Mouse (Mus musculus): Measurements from ENCODE around the gene 3110040M04Rik. TPM values are rescaled to one million over a fixed set of nuclear protein-coding genes. Genes with fewer than 3 reads are reported as not detected.

The 3110040M04Rik gene
- polyA plus RNA-seq, 1 experiment from 2014 or later: not detected

DNA sequence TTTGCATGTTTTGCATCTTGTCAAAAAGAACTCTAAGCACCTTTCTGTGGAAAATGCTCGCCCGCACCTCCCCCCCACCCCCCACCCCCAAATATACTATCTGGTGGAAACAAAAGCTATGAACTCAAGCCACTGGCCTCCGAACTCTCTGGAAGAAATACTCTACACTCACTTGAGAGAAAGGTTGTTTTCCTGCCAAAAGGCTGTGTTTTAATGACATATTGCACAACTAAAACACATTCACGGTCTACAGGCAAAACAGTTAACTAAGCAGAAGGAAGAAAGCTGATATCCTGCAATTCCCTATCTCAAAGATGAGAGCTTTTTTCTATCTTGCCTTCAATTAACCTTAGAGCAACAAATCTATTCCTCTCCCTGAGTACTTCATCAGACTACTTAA is 39.4 kb downstream of the 3110040M04Rik start:
- H3K27ac ChIP-seq (replicated peaks in 1 of 2; ENCODE audit: control insufficient read depth in 1 of 2, insufficient read depth in 1 of 2, low read depth in 2 of 2, low read length in 2 of 2): no peak overlapping the region
- H3K9me3 ChIP-seq (ENCODE audit: control insufficient read depth, low read length): peaks cover 6% of the 10 kb centered on the region; the same call in 1 of the 2 replicates
- no peaks in the 10 kb centered on the region for H3K36me3 ChIP-seq (ENCODE audit: control insufficient read depth, insufficient read depth, low read length)
- ATAC-seq (ENCODE audit: insufficient number of reproducible peaks, insufficient read depth, low FRiP score, low read depth): no peak
- H3K4me1 ChIP-seq (ENCODE audit: control insufficient read depth in 2 of 2, insufficient read depth in 2 of 2, low read length in 2 of 2): no peaks in the 10 kb centered on the region; a peak in 1 of 4 replicates
- no peak overlapping the region for H3K4me3 ChIP-seq (ENCODE audit: control insufficient read depth in 1 of 2, insufficient read depth in 1 of 2, low read depth in 1 of 2, low read length in 2 of 2)
- WGBS: 89% methylated on average over 4 of the region's 4 CpGs
- no peak overlapping the region for H3K9ac ChIP-seq (ENCODE audit: low read length)
- H3K4me2 ChIP-seq (ENCODE audit: low read length): no peak overlapping the region
- no peaks in the 10 kb centered on the region for H3K27me3 ChIP-seq (ENCODE audit: control insufficient read depth, insufficient read depth, low read length)

DNA sequence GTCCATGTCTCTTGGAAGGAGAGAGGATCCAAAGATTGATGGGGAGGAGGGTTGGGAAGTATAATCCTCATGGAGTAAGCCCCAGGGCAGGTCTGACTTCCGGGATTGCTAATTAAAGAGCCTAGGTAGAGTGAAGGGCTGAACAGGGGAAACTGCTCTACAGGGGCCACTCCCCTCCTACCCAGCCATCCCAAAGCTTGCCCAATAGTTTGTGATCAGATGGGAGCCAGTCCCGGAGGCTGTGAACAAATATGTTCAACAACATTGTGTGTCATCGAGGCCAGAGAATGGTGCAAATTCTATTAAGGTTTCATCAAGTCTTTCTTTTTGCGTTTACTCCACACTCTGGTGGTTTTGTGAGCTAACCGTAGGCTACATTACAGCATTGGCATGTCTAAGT is 40.1 kb downstream of the 3110040M04Rik start:
- Histone ChIP-seq H3K9me3 (ENCODE audit: control insufficient read depth, low read length) (peaks cover 6% of the 10 kb centered on the region; the same call in 1 of the 2 replicates), H3K4me3 (ENCODE audit: control insufficient read depth in 1 of 2, insufficient read depth in 1 of 2, low read depth in 1 of 2, low read length in 2 of 2) (no peak overlapping the region), H3K36me3 (ENCODE audit: control insufficient read depth, insufficient read depth, low read length) (no peaks in the 10 kb centered on the region), H3K9ac (ENCODE audit: low read length) (no peak overlapping the region), H3K27ac (replicated peaks in 1 of 2; ENCODE audit: control insufficient read depth in 1 of 2, insufficient read depth in 1 of 2, low read depth in 2 of 2, low read length in 2 of 2) (no peak overlapping the region), H3K27me3 (ENCODE audit: control insufficient read depth, insufficient read depth, low read length) (no peaks in the 10 kb centered on the region), H3K4me2 (ENCODE audit: low read length) (no peak overlapping the region), H3K4me1 (ENCODE audit: control insufficient read depth in 2 of 2, insufficient read depth in 2 of 2, low read length in 2 of 2) (no peaks in the 10 kb centered on the region)
- 87% methylated on average over 5 of the region's 5 CpGs for WGBS
- ATAC-seq (ENCODE audit: insufficient number of reproducible peaks, insufficient read depth, low FRiP score, low read depth): no peak

DNA sequence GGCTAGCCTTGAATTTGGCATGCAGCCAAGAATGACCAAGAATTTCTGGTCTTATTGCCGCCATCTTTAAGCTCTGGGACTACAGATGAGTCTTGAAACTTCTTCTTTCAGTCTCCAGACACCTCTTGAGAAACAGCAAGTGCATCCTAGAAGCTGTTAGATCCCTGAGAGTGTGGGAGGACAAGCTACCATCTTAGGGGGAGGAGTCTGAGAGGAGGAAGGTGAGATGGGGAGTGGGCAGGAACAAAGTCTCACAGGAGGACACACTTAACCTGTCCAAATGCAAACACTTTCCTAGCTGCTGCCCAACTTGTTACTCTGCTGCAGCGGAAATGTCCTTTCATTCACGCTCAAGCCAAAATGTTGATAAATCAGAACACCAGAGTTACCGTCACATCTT is 40.8 kb downstream of the 3110040M04Rik start:
- ATAC-seq (ENCODE audit: insufficient number of reproducible peaks, insufficient read depth, low FRiP score, low read depth): no peak
- Histone ChIP-seq H3K27me3 (ENCODE audit: control insufficient read depth, insufficient read depth, low read length) (no peaks in the 10 kb centered on the region), H3K9ac (ENCODE audit: low read length) (no peak overlapping the region), H3K9me3 (ENCODE audit: control insufficient read depth, low read length) (peaks cover 6% of the 10 kb centered on the region; the same call in 1 of the 2 replicates), H3K27ac (replicated peaks in 1 of 2; ENCODE audit: control insufficient read depth in 1 of 2, insufficient read depth in 1 of 2, low read depth in 2 of 2, low read length in 2 of 2) (no peak overlapping the region), H3K4me1 (ENCODE audit: control insufficient read depth in 2 of 2, insufficient read depth in 2 of 2, low read length in 2 of 2) (no peaks in the 10 kb centered on the region), H3K4me3 (ENCODE audit: control insufficient read depth in 1 of 2, insufficient read depth in 1 of 2, low read depth in 1 of 2, low read length in 2 of 2) (no peak overlapping the region), H3K36me3 (ENCODE audit: control insufficient read depth, insufficient read depth, low read length) (no peaks in the 10 kb centered on the region), H3K4me2 (ENCODE audit: low read length) (no peak overlapping the region)
- 90% methylated on average over 4 of the region's 4 CpGs for WGBS

DNA sequence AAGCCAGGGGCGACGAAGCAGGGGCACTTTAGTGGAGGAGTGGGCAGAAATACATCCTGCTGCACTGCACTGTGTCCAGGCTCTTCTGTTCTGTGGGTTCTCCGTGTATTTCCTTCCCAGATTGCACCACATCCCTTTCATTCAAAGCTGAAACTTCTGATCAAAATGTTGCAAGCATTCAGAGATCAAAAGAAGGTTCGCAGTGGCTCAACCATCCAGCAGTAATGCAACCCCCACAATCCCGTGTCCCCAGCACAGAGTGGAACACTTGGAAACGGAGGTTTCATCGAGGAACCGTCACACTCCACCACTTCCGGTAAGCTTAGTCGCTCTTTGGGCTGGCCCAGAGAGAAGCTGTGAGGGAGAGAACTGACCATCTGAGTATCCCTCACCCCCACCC is 41.2 kb downstream of the 3110040M04Rik start:
- 81% methylated on average over 10 of the region's 10 CpGs for WGBS
- peaks cover 4% of the 10 kb centered on the region; the same call in 1 of the 2 replicates for H3K9me3 ChIP-seq (ENCODE audit: control insufficient read depth, low read length)
- H3K4me3 ChIP-seq (ENCODE audit: control insufficient read depth in 1 of 2, insufficient read depth in 1 of 2, low read depth in 1 of 2, low read length in 2 of 2): no peak overlapping the region
- no peaks in the 10 kb centered on the region for H3K36me3 ChIP-seq (ENCODE audit: control insufficient read depth, insufficient read depth, low read length)
- H3K4me1 ChIP-seq (ENCODE audit: control insufficient read depth in 2 of 2, insufficient read depth in 2 of 2, low read length in 2 of 2): no peaks in the 10 kb centered on the region
- H3K27me3 ChIP-seq (ENCODE audit: control insufficient read depth, insufficient read depth, low read length): no peaks in the 10 kb centered on the region
- no peak overlapping the region for H3K27ac ChIP-seq (replicated peaks in 1 of 2; ENCODE audit: control insufficient read depth in 1 of 2, insufficient read depth in 1 of 2, low read depth in 2 of 2, low read length in 2 of 2)
- no peak for ATAC-seq (ENCODE audit: insufficient number of reproducible peaks, insufficient read depth, low FRiP score, low read depth)
- H3K9ac ChIP-seq (ENCODE audit: low read length): no peak overlapping the region
- H3K4me2 ChIP-seq (ENCODE audit: low read length): no peak overlapping the region

DNA sequence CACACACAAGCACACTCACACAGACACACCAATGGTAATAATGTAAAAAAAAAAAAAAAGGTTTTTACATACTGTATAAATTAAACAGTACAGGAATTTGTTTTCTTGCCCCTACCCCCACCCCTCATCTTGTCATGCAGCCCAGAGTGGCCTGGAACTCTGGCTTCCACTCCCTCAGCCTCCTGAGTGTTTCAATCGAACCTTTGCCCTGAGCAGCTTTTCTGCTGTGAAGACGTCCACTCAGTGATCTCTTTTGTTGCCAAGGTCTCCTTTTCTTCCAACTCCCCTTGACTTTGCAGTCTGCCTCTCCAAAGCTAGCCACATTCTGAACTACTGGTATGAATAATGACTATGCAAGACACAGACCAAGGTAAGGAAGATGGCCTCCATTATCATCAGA is 41.9 kb downstream of the 3110040M04Rik start:
- 72% methylated on average over 2 of the region's 2 CpGs for WGBS
- Histone ChIP-seq H3K27me3 (ENCODE audit: control insufficient read depth, insufficient read depth, low read length) (no peaks in the 10 kb centered on the region), H3K4me3 (ENCODE audit: control insufficient read depth in 1 of 2, insufficient read depth in 1 of 2, low read depth in 1 of 2, low read length in 2 of 2) (no peak overlapping the region), H3K9ac (ENCODE audit: low read length) (no peak overlapping the region), H3K27ac (replicated peaks in 1 of 2; ENCODE audit: control insufficient read depth in 1 of 2, insufficient read depth in 1 of 2, low read depth in 2 of 2, low read length in 2 of 2) (no peak overlapping the region), H3K4me1 (ENCODE audit: control insufficient read depth in 2 of 2, insufficient read depth in 2 of 2, low read length in 2 of 2) (peaks cover 2 to 4% of the 10 kb centered on the region in 2 experiments; a peak in 2 of 4 replicates), H3K36me3 (ENCODE audit: control insufficient read depth, insufficient read depth, low read length) (no peaks in the 10 kb centered on the region), H3K4me2 (ENCODE audit: low read length) (no peak overlapping the region), H3K9me3 (ENCODE audit: control insufficient read depth, low read length) (no peaks in the 10 kb centered on the region)
- ATAC-seq (ENCODE audit: insufficient number of reproducible peaks, insufficient read depth, low FRiP score, low read depth): no peak

DNA sequence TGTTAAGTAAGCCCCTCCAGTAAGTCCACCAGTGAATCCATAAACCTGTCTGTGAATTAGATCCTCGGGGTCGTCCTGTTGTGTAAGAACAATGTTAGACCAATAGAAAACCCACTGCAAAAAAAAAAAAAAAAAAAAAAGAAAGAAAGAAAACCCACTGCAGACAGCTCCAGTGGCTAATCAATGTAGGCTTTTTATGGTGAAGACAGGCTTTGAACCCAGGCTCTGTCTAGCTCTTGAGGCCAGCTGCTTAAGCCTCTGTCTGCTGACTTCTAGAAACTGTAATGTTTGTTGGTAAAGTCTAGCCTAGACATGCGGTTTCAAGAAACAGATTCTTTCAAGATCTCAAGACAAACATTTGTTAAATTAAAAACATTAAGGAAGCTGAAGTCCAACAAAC is 46.2 kb downstream of the 3110040M04Rik start:
- H3K36me3 ChIP-seq (ENCODE audit: control insufficient read depth, insufficient read depth, low read length): no peaks in the 10 kb centered on the region
- 95% methylated on average over 3 of the region's 3 CpGs for WGBS
- H3K4me2 ChIP-seq (ENCODE audit: low read length): no peak overlapping the region
- H3K9ac ChIP-seq (ENCODE audit: low read length): no peak overlapping the region
- no peak overlapping the region for H3K27ac ChIP-seq (replicated peaks in 1 of 2; ENCODE audit: control insufficient read depth in 1 of 2, insufficient read depth in 1 of 2, low read depth in 2 of 2, low read length in 2 of 2)
- no peaks in the 10 kb centered on the region for H3K9me3 ChIP-seq (ENCODE audit: control insufficient read depth, low read length)
- ATAC-seq (ENCODE audit: insufficient number of reproducible peaks, insufficient read depth, low FRiP score, low read depth): no peak
- H3K4me3 ChIP-seq (ENCODE audit: control insufficient read depth in 1 of 2, insufficient read depth in 1 of 2, low read depth in 1 of 2, low read length in 2 of 2): no peak overlapping the region
- H3K27me3 ChIP-seq (ENCODE audit: control insufficient read depth, insufficient read depth, low read length): no peaks in the 10 kb centered on the region
- peaks cover 7 to 8% of the 10 kb centered on the region in 2 experiments; a peak in 2 of 4 replicates for H3K4me1 ChIP-seq (ENCODE audit: control insufficient read depth in 2 of 2, insufficient read depth in 2 of 2, low read length in 2 of 2)

DNA sequence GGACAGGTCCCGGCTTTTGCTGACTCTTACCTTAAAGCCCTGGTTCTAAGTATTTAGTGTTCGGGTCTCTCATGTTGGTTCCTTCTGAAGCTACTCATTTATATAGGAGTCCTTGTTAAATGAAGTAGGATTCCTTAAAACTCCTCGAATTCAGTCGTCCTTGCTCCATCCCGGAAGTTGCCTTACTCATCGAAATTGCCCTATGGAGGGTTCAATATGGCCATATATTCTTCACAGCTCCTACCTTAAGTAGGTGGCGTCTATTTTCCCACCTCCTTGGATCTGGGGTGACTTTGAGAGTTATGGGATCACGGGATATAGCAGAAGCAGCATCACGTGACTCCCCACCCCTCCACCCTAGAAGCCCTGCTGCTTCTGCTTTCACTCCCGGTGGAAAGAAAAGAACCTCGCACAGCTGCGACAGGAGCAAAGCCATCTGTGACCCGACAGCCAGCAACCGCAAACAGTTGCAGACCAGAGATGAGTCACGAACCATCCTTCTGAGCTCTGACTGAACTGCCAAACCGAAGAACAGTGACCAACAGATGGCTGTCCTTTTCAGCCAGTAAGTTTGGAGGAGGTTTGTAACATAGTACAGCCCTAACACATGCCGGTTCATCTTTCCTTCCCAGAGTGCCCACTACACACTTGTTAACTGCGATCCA is 46.7 kb downstream of the 3110040M04Rik start:
- ATAC-seq (ENCODE audit: insufficient number of reproducible peaks, insufficient read depth, low FRiP score, low read depth): no peak

More for the DNA sequence above, 46.7 kb downstream of the 3110040M04Rik start:
- no peak overlapping the region for H3K4me3 ChIP-seq (ENCODE audit: control insufficient read depth in 1 of 2, insufficient read depth in 1 of 2, low read depth in 1 of 2, low read length in 2 of 2)
- no peaks in the 10 kb centered on the region for H3K9me3 ChIP-seq (ENCODE audit: control insufficient read depth, low read length)
- peaks cover 7 to 8% of the 10 kb centered on the region in 2 experiments; a peak in 2 of 4 replicates for H3K4me1 ChIP-seq (ENCODE audit: control insufficient read depth in 2 of 2, insufficient read depth in 2 of 2, low read length in 2 of 2)
- H3K9ac ChIP-seq (ENCODE audit: low read length): peak overlapping the region; percentile 41; the same call in 1 of the 2 replicates
- WGBS: 49% methylated on average over 18 of the region's 18 CpGs
- peak overlapping the region; percentile 47 for H3K4me2 ChIP-seq (ENCODE audit: low read length)
- H3K27me3 ChIP-seq (ENCODE audit: control insufficient read depth, insufficient read depth, low read length): no peaks in the 10 kb centered on the region
- H3K36me3 ChIP-seq (ENCODE audit: control insufficient read depth, insufficient read depth, low read length): no peaks in the 10 kb centered on the region
- no peak overlapping the region; a peak in 2 of 4 replicates for H3K27ac ChIP-seq (replicated peaks in 1 of 2; ENCODE audit: control insufficient read depth in 1 of 2, insufficient read depth in 1 of 2, low read depth in 2 of 2, low read length in 2 of 2)
